ENCODE assay signal across 11 mouse cellular contexts in genomic region chr12:112841338-112841892, GRCm38 (mm10). TPM values are rescaled to one million over a fixed set of nuclear protein-coding genes. Genes with fewer than 3 reads are reported as not detected.
"Had no signal": no experiment of that assay in that cellular context is flagged by ENCODE, and none has a peak within 500 bp of the region (broad histone marks: within the 10 kb centered on the region; RNA-seq: fewer than 3 reads in every experiment).

No protein-coding gene starts in this region.

RNA-seq across cellular contexts. Expression of gene Gpr132, which starts 26.6 kb away (rescaled TPM):
- total RNA-seq: layer of hippocampus, adult 8-10 months; layer of hippocampus, postnatal 10 days; layer of hippocampus, postnatal 36 days; left cerebral cortex, postnatal 10 days; left cerebral cortex, postnatal 36 days had no signal
- polyA plus RNA-seq: limb, embryonic 11.5 days; midbrain, embryonic 10.5 days; midbrain, embryonic 13.5 days; midbrain, embryonic 16.5 days; neural tube, embryonic 12.5 days had no signal

RNA-seq across cellular contexts. Expression of gene Clba1, which starts 32.7 kb away (rescaled TPM):
- total RNA-seq: monocyte, adult 5-6 weeks had no signal
